Mouse (Mus musculus) kidney, adult 18-20 months (tissue): Measurements from ENCODE around the gene Tm6sf2.
"Not testable (repeated sequence)": the region's sequence is repeated elsewhere in the genome, so short reads cannot be mapped to it uniquely, and the experiment has no call there.

Source experiments
- DNase-seq: peaks from one replicate; pipeline ENCODE4 v3.0.0; 2021

Tm6sf2 gene

GRCm38 (mm10) chr8:70072441-70073069, at the start of gene Tm6sf2:
TSS of gene Tm6sf2 (plus strand) at chr8:70072924.
- peak; percentile 74 for DNase-seq

GRCm38 (mm10) chr8:70023596-70023995, 49.1 kb upstream of the Tm6sf2 start:
- no peak for DNase-seq

- peak; percentile 65 for DNase-seq
These were observed 46.6 kb upstream of the Tm6sf2 start for GRCm38 (mm10) chr8:70026151-70026550.

- DNase-seq: no peak
These were observed 42.5 kb upstream of the Tm6sf2 start for GRCm38 (mm10) chr8:70030255-70030654.

GRCm38 (mm10) chr8:70037994-70038393, 34.7 kb upstream of the Tm6sf2 start:
- DNase-seq: no peak

- DNase-seq: no peak
These were observed 30.7 kb upstream of the Tm6sf2 start for GRCm38 (mm10) chr8:70041885-70042546.

- DNase-seq: peak; percentile 98
These were observed 29.9 kb upstream of the Tm6sf2 start, which contains the start of the genes Mau2 and Sugp1 for GRCm38 (mm10) chr8:70042583-70043455. TSS of gene Mau2 (minus strand) at chr8:70042734. TSS of gene Sugp1 (plus strand) at chr8:70042813.

- DNase-seq: no peak
These were observed 28.7 kb upstream of the Tm6sf2 start for GRCm38 (mm10) chr8:70043996-70044395.

- no peak for DNase-seq
These were observed 23.1 kb upstream of the Tm6sf2 start for GRCm38 (mm10) chr8:70049662-70050061.

GRCm38 (mm10) chr8:70050434-70050833, 22.3 kb upstream of the Tm6sf2 start:
- DNase-seq: not testable (repeated sequence)

- DNase-seq: no peak
These were observed 15.0 kb upstream of the Tm6sf2 start for GRCm38 (mm10) chr8:70057721-70058120.

GRCm38 (mm10) chr8:70071836-70072440, 786 bp upstream of the Tm6sf2 start:
- no peak for DNase-seq

GRCm38 (mm10) chr8:70073120-70073519, 396 bp downstream of the Tm6sf2 start:
- no peak for DNase-seq

GRCm38 (mm10) chr8:70073682-70074081, 958 bp downstream of the Tm6sf2 start:
- DNase-seq: no peak

GRCm38 (mm10) chr8:70081976-70082375, 9.3 kb downstream of the Tm6sf2 start:
- no peak for DNase-seq

- DNase-seq: peak; percentile 54
These were observed 10.6 kb downstream of the Tm6sf2 start, which contains the start of gene Hapln4 for GRCm38 (mm10) chr8:70083285-70083684. TSS of gene Hapln4 (plus strand) at chr8:70083457.

GRCm38 (mm10) chr8:70084191-70085065, 11.7 kb downstream of the Tm6sf2 start:
- peak; percentile 10 for DNase-seq

GRCm38 (mm10) chr8:70086151-70086550, 13.4 kb downstream of the Tm6sf2 start:
- DNase-seq: no peak

GRCm38 (mm10) chr8:70087237-70087636, 14.5 kb downstream of the Tm6sf2 start:
- peak; percentile 14 for DNase-seq

- peak; percentile 55 for DNase-seq
These were observed 15.3 kb downstream of the Tm6sf2 start for GRCm38 (mm10) chr8:70087836-70088650.
